Mouse (Mus musculus): Measurements from ENCODE around the gene Syn2. TPM values are rescaled to one million over a fixed set of nuclear protein-coding genes. Genes with fewer than 3 reads are reported as not detected.
"Not testable (repeated sequence)": the region's sequence is repeated elsewhere in the genome, so short reads cannot be mapped to it uniquely, and the experiment has no call there.

The Syn2 gene
- total RNA-seq, 2 experiments from 2014 or later: 471 to 488 TPM

DNA sequence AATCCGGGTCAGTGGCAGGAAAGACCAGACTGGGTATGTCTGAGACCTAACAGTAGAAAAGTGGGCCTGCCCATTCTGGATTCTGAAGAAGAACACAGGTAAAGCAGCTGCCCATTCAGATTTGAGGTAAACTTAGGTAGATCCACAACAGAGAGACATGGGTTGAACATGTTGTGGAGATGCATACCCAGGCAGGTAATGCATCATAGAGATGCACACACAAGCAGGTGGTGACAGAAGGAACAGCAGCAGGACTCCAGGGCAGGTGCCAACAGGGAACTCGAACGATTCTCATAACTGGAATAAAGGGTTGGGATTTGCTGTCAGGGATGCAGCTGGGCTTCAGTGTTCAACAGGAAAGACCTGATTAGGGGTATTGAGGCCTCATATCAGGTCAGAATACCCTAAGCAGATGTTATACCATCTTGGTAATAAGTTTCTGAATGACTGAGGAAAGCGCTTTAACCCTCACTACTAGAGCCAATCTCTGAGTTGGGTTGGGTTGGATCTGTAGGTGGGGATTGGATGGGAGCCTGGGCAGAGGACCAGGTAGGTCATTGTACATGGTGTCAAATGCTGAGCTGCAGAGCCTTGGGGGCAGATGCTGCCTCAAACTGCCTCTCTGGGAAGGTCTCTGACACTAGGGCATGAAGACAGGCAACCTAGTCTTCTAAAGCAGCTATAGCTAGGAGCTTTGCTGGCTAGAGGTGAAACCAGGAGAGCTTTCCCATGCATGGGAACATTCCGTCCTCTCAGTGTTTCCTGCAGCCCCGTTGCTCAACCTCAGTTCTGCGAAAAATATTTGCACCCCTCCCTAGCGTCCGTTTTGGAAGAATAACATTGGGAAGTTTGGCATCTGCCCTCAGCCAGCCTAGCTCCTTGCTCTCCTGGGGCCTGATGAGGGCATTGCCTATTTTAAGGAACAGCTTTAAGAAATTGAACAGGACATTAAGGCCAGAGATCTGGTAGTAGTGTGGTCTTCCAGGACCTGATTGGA lies 103.6 kb downstream of the Syn2 start:
- intact Hi-C loops (cut with DNase I): no loop called here
- DNase-seq (ENCODE audit: low spot score in 2 of 2): no peak

DNA sequence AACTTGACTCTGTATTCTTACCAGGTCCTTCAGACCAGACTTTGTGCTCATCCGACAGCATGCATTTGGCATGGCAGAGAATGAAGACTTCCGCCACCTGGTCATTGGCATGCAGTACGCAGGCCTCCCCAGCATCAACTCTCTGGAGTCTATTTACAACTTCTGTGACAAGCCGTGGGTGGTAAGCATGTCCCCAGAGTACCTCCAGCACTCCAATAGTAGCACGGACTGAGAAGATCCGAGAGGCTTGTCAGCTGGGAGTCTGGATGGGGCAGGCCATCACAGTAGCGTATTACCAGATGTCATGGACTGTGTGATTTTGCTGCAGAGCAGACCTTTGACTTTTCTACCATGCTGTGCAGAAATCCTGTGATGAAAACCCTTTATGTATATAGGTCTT lies 104.6 kb downstream of the Syn2 start:
- intact Hi-C loops (cut with DNase I): no loop called here
- peak in 1 of 2 experiments; percentile 69 for DNase-seq (ENCODE audit: low spot score in 2 of 2)

DNA sequence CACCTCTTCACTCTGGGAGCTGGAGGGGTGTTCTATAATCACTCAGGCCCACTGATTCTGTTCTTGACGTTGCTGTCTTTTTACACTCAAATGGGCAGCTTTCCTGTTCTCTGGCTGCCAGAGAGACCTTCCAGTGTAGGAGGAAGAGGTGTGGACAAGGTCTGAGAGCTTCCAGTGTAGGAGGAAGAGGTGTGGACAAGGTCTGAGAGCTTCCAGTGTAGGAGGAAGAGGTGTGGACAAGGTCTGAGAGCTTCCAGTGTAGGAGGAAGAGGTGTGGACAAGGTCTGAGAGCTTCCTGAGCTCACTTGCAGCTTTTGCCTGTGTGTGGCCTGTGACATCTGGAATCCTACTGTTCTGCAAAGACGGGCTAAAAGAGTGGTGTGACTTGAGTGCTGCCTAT lies 105.7 kb downstream of the Syn2 start:
- intact Hi-C loops (cut with DNase I); DNase-seq (ENCODE audit: low spot score in 2 of 2): not testable (repeated sequence)

DNA sequence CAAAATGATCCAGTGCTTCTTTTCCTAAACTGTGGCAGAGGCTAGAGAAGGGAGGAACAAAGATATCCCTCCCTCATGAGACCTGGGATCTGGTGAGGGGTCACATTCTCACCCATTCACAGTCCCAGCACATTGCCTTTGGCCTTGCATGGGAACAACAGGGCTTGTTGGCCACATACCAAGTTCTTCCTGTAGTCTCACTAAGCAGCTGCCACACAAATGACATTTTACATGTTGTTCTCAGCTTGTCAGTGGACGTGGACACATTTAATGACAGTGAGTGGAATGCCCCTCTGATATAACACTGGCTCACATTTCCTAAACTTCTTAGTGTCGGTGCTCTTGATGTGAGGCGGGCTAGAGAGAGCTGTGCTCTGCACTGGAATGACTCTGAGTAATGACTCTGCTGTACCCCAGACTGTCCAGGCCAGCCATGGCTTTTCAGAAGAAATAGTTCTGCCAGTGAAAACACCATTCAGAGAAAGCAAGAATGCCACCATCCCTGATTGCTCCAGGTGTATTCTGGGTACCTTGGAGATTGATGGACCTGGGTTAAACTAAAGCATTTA lies 106.5 kb downstream of the Syn2 start:
- intact Hi-C loops (cut with DNase I): no loop called here
- DNase-seq (ENCODE audit: low spot score in 2 of 2): no peak

DNA sequence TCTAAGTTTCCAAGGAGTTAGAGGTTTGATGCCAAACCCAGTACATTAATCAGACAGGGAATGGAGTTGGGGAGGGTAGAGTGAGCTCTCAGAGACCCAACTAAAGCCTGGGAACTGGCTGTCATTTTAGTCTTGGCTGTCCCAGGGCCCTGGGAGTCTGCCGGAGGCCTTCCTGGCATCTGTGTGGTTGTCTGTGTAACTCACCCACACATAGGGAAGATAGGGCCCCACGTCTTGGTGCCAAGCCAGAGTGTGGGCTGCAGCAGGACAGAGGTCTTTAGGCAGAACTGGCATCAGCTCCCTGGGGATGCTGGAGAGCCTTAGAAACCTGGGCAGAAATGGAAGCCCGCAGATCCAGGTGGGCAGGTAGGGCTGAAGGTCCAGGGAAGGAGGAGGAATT lies 107.2 kb downstream of the Syn2 start:
- intact Hi-C loops (cut with DNase I): no loop called here
- no peak for DNase-seq (ENCODE audit: low spot score in 2 of 2)

DNA sequence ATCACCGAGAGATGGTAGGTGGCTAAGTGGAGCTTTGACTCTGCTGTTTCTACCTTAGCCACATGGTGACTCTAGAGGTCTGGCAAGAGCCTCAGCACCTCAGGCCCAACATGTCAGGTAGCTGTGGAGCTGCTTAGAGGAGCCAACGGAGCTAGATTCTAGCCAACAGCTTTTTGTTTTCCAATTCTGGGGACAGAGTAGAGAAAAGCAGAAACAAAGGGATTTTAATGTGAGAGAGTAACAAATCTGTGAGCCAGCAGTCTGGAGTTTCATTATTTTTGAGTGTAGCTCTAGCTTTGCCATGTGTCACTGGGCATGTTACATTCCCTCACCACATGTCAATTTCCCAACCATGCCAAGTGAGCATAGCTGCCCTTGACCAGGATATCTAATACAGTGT lies 109.5 kb downstream of the Syn2 start:
- DNase-seq (ENCODE audit: low spot score in 2 of 2): no peak
- intact Hi-C loops (cut with DNase I): no loop called here

DNA sequence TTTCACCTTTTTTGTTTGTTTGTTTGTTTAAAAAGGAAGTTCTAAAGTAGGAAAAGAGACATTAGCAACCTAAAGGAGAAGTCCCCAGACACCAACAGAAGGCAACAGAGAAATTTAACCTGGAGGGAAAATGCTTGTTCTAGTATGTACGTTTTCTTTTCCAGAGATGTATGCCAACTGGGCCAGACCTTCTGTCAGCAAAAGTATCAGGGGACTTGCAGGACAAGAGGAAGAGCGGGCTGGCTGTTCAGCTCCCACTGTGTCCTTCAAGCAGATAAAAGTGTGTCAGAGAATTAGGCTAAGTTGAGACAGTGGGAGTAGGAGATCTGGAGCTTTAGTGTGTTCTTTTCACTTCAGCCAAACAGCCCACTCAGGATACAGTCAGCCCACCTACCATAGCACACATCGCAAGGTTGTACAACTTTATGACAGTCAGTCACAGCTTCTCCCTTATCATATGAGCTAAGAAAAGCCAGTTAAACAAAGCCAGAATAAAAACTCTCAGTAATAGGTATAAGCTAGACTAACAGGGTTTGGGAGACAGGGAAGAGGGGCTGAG lies 110.9 kb downstream of the Syn2 start:
- intact Hi-C loops (cut with DNase I): no loop called here
- DNase-seq (ENCODE audit: low spot score in 2 of 2): peak in 1 of 2 experiments; percentile 59

DNA sequence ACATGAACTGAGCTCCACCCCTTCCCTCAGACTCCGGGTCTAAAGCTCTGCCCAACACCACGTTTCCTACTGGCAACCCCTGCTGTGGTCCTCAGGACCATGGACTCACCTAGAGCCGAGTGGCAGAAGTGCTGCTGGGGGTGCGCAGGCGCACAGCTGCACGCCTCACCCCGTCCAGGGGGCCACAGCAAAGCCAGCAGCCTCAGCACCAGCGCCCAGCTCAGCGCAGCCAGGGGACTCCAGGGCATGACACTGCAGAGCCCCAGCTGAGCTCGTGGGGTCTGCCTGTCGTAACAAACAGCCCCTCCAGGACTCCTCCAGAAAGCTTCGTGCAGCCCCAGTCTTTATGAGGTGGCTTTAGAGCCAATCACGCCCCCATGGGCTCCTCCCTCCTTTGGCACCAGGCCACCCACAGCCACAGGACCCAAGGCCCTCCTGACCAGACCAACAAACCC lies 116.9 kb downstream of the Syn2 start:
- DNase-seq (ENCODE audit: low spot score in 2 of 2): no peak
- intact Hi-C loops (cut with DNase I): no loop called here

DNA sequence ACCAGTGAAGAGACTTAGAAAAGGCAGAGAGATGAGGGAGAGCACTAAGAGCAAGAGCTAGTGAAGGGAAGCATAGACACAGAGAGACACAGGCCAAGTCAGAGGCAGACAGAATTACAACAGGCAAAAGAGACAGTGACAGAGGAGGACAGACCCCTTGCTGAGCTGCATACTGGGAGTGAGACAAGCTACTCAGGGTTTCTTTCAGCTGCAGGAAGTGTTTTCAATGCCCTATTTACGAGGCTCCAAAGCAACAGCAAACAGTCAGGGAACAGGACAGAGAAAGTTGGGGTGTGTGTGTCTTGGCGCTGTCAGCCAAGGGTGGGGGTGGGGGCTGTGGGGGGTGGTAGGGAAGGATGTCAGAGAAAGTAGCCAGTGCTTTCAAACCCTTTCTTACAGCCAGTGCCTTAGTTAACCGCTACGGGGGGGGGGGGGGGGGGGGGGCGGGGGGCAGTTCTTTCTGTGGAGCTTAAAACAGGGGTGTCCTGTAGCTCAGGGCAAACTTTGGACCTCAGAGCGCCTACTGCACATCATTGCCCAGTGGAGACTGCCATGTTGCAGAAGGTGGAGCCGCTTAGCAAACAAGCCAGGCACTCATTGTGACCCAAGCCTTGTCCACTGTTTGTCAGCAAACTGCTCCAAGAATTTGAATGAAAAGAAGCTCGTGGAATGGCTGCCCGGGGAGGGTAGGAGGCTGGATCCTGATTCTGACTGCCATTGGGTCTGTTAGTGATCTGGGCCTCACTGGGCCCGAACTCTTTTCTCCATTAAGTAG lies 117.6 kb downstream of the Syn2 start, which contains the start of gene Timp4:
Gene Timp4, minus strand, starts transcription at position 107 of the 775 bp plus-strand sequence.
- peak in 1 of 2 experiments; percentile 38 for DNase-seq (ENCODE audit: low spot score in 2 of 2)
- intact Hi-C loops (cut with DNase I): no loop called here

DNA sequence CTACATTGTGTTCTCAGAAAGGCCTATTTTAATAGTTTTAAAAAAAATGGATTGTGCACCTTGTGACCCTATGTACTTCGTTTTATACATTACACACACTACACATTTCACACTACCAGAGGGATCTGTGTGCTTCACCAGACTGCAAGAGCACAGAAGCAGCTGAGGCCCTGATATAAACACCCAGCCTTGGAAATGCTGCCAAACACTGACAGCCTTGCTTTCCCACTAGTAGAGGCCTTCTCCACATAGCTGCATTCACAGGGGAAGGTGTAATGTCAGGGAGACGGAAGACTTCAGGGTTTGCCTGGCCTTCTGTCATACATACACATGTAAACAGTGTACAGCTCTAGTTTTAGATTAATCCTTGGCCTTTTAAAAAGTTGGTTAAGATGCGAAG lies 120.5 kb downstream of the Syn2 start:
- intact Hi-C loops (cut with DNase I): no loop called here
- no peak for DNase-seq (ENCODE audit: low spot score in 2 of 2)

DNA sequence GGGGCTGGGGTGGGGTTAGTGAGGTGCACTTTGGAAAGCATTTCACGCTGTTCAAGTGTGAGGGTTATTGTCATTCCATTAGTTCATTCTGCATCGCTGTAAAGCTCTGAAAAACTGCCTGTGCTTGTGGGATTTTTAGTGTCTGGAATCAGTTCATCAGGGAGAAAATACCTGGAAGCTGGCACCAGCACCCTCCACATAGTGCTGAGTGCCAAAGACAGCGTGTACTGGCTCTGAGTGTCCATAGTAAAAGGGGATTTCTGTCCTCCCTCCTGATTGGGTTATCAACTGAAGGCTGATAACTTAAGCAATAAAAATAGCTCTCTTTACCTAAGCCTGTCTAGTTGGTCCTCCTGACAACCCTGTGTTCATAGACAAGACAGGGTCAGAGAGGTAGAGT lies 125.8 kb downstream of the Syn2 start:
- intact Hi-C loops (cut with DNase I): no loop called here
- DNase-seq (ENCODE audit: low spot score in 2 of 2): no peak

DNA sequence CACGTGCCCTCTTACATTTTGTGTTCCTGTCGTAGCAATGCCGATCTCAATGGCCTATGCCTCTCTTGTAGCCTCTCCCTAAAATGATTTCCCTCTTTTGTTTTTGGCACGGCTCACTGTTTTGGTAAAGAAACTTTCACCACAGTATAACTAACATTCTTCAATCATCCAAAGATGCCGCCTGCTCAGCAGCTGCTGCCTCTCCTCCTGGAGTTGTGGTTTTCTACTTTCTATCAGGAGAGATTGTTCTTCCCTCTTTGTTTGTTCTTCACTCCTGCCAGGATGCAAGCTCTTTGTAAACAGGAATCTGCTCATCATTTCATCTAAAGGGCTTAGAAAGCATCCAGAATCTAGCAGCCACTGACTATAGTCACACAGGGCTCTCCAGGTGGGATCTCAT lies 132.1 kb downstream of the Syn2 start:
- DNase-seq (ENCODE audit: low spot score in 2 of 2): no peak
- intact Hi-C loops (cut with DNase I): no loop called here

DNA sequence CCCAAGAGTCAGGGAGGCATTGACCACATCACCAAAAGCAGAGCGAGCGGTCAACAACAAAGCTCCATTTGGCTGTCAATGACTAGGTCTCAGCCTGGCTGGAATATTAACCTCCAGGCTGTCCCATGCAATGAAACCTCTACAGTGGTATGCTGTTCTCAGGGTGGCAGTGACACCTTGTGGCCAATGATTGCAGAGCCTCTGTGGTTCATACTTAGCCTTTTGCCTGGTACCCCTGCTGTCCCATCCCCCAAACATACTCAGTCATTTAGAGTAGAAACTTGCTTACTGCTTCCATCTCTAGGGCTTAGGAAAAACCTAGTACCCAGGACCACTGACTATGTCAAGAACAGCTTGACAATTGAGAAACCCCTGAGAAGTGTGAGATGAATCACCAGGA lies 133.2 kb downstream of the Syn2 start:
- intact Hi-C loops (cut with DNase I): loop anchor here (1.0 to 2.0 kb wide), 2 partner anchors 41 to 219 kb away; partner anchors contain the start of gene Gm17482
- peak; percentile 68 to 83 for DNase-seq (ENCODE audit: low spot score in 2 of 2)

DNA sequence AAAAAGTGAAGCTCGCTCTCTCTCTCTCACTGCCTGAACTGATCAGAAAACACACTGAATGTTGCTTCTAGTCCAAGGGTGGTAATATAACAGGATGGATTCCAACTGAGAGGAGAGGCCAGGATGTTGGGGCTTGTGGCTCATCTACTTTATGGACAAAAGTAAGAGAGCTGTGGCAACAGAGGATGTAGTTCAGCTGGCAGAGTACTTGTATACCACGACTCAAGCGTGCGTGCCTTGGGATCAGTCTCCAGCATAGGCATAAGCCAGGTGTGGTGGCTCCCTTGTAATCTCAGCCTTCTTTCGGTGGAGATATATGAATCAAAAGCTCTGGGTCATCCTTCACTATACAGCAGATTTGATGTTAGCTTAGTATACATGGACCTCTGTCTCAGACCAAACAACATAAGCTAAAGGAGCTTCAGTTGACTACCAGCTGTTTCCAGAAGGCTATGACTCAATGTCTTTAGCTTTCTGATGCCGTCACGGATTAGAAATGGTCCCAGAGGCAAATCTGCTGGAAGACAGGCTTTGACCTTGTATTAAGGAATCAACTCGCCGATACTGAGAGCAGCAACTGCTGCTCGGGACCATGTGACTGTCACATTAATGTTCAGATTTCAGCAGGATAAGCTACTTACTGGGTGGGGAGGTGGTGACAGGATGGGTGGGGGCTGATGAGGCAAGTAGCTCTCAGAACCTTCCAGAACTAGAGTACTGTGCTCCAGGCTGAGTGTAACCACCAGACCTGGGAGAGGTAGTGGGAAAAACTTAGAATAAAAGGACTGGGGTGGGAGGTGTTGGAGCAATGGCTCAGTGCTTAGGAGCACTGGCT lies 134.1 kb downstream of the Syn2 start:
- intact Hi-C loops (cut with DNase I): loop anchor here (1.0 to 2.0 kb wide), 2 partner anchors 42 to 219 kb away; partner anchors contain the start of gene Gm17482
- no peak for DNase-seq (ENCODE audit: low spot score in 2 of 2)

DNA sequence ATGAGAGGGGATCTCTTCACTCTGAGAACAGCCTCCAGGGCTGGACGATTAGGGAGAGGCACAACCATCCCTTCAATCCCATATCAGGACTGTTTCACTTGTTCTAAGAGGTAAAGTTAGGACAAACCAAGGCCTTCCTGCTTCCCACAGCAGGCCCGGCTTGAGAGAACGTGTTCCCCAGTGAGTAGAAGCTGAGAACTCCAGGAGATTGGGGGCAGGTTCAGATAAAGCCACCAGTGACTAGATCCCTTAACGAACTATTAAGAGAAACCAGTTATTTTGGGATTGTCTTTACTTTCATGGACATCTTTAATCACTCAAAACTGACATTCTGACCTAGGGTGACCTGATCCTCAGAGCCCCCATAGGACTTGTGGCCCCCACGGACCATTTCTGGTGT lies 134.9 kb downstream of the Syn2 start:
- DNase-seq (ENCODE audit: low spot score in 2 of 2): no peak
- intact Hi-C loops (cut with DNase I): loop anchor here (2.0 kb wide), 1 partner anchor 43 kb away; the partner anchor contains the start of gene Gm17482

DNA sequence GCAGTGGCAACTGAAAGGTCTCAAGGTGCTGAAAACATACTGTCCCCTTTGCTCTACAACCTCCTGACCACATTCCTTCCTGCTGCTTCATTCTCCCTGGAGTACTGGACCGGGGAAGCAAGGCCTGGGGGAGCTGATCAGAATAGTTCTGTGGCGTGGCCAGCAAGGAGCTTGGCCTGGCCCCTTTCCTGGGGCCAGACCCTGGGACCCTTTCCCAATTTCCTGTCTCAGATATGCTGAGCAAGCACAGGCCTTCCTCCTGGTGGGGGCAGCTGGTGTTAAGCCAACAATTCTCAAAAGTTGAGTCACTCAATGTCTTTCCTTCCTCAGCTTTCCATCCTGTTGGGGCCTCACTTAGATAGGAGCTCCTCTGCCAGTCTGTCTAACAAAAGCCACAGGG lies 135.4 kb downstream of the Syn2 start:
- intact Hi-C loops (cut with DNase I): no loop called here
- DNase-seq (ENCODE audit: low spot score in 2 of 2): no peak

DNA sequence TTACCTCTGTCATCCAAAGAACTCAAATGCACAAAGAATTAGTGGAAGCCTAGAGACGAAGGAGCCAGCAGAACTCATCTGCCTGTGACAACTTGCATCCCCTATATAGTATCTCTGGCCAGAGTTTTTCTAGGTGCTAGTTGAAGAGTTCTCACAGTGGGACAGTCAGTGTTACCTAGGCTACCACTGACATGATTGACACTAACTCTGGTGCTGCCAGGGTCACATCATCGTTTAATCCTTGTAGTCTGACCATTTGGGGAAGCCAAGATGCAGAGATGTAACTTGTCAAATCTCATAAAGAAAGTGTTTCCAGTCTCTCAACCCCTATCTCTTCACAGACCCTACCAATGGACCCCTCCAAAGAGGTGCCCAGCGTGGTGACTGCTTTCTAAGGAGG lies 136.6 kb downstream of the Syn2 start:
- intact Hi-C loops (cut with DNase I): no loop called here
- DNase-seq (ENCODE audit: low spot score in 2 of 2): no peak

DNA sequence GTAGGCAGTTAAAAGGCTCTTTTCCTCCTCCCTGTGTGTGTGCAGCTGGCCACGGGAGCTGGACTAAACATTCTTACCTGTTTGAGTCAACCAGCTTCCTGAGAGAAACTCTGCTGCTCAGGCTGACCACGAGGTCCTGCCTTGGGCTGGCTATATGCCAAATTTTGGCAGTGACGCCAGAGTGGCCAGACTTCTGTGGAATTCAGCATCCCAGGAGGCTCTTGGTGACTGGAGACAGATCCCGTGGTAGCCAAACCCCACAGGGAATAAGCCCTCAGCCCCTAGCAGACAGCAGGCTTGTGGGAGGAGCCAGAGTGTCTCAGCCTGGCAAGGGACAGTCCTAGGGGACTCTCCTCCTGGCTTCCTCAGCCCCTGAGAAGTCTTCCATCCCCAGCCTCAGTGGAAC lies 137.2 kb downstream of the Syn2 start:
- DNase-seq (ENCODE audit: low spot score in 2 of 2): no peak
- intact Hi-C loops (cut with DNase I): no loop called here

DNA sequence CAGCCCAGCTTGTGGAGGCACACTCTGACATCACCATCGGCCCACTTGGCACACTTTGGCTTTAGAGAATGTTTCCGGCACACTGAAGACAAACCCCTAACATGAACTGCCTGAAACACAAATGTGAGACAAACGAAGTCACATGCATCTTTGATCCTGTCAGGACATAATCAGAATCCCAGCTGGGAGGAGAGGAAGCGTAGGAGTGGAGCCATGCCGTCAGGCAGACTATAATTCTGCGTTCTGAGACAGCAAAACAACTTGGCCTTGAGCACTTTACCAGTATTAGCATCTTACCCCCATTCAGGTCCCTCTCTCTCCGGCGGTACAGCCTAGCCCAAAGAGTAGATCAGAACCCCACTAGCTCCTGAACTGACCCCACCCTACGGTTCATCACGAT lies 138.6 kb downstream of the Syn2 start:
- intact Hi-C loops (cut with DNase I): no loop called here

More for the DNA sequence above, 138.6 kb downstream of the Syn2 start:
- DNase-seq (ENCODE audit: low spot score in 2 of 2): no peak

Measured in left cerebral cortex, postnatal 25 days (tissue).